Mouse (Mus musculus): Measurements from ENCODE around the gene Ddc. TPM values are rescaled to one million over a fixed set of nuclear protein-coding genes. Genes with fewer than 3 reads are reported as not detected.

Gene Ddc
- polyA plus RNA-seq, 1 experiment from 2014 or later: 18.4 TPM

DNA sequence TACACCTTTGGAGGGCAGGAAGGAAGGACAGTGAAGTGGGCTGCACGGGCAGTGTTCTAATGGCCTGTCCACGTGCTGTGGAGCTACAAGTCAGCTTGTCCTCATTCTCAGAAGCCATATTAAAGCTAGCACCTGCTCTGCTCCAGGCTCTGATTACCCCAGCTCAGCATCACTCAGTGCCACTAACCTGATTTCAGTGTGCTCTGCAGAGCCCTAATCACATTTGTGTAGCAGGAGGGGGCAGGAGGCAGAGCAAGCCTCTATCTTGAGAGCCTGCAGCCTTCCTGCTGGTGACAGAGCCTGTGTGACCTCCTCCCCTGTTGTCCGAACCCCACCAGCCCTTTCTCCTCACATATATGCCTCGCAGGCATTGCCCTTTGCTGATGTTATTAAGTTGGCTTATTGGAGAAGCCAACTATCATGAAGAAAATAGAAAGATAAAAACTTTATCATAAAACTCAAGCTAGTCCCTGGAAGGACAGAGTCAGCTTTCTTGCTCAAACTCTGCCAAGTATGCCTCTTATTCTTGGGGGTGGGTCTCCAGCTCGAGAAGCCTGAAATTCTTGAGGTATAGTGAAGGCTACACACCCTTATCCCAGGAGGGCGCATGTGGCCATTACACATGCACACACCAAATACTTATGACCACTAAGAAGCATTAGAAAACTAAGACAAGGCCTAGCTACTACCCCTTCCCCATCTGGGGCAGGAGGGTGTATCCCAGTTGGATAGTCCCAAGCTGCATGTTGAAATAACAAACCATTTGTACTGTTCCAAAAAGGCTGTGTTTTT is 47.3 kb downstream of the Ddc start:
- no peak overlapping the region for H3K4me3 ChIP-seq
- 53% methylated on average over 6 of the region's 6 CpGs for WGBS
- H3K27ac ChIP-seq: peak overlapping the region; percentile 75
- H3K27me3 ChIP-seq: no peaks in the 10 kb centered on the region
- no peak overlapping the region for H3K9ac ChIP-seq
- H3K9me3 ChIP-seq: no peaks in the 10 kb centered on the region
- H3K4me1 ChIP-seq: peaks cover 43% of the 10 kb centered on the region
- ATAC-seq (ENCODE audit: low FRiP score, low read depth): no peak
- no peaks in the 10 kb centered on the region for H3K36me3 ChIP-seq
- no peak overlapping the region for H3K4me2 ChIP-seq (replicated peaks)

DNA sequence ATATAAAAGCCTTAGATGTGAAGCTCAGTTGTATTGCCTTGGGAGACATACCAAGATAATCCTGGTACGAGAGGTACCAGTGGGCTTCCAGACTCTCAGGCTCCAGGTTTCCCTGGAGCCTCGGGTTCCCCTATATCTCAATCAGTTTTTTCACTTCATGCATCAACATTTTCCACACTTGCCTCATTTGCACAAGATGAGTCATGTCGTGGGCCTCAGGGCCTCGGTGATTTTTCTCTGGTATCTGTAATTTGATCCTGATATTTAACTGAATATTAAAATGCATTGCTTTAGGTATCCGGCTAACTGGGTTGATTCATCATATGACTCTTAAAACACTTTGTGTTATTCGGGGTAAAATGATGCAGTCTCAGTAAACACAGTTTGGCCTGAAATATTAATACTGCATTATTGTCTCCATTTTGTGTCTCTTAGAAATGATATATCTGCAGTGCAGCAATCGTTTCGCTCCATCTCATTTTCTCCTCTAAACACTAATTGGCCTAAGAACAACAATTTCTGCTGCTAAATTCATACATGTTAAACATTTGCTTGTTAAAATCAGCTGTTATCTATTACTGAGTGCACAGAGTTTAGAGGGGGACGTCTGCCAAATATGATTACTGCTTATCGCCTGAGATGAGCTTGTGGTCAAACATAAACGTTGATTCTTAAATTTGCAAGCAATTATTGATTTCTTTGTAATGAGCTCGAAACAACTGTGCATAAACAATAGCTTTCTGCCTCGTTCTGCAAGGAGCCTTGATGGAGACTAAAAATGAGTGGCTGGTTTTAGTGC is 48.2 kb downstream of the Ddc start:
- H3K9ac ChIP-seq: no peak overlapping the region
- whole genome bisulfite sequencing: 65% methylated on average over 13 of the region's 13 CpGs
- H3K4me2 ChIP-seq (replicated peaks): no peak overlapping the region
- H3K36me3 ChIP-seq: no peaks in the 10 kb centered on the region
- H3K4me1 ChIP-seq: peaks cover 39% of the 10 kb centered on the region
- H3K4me3 ChIP-seq: no peak overlapping the region
- H3K27me3 ChIP-seq: no peaks in the 10 kb centered on the region
- peak overlapping the region; percentile 75; the same call in 1 of the 2 replicates for H3K27ac ChIP-seq
- no peaks in the 10 kb centered on the region for H3K9me3 ChIP-seq
- no peak for ATAC-seq (ENCODE audit: low FRiP score, low read depth)

GRCm38 (mm10) chr11:11848467-11848866 is 49.5 kb downstream of the Ddc start:
- H3K4me2 ChIP-seq (replicated peaks): no peak overlapping the region
- no peak overlapping the region for H3K4me3 ChIP-seq
- no peak for ATAC-seq (ENCODE audit: low FRiP score, low read depth)
- WGBS: 92% methylated on average over 4 of the region's 4 CpGs
- no peaks in the 10 kb centered on the region for H3K36me3 ChIP-seq
- H3K4me1 ChIP-seq: peaks cover 39% of the 10 kb centered on the region
- H3K27me3 ChIP-seq: no peaks in the 10 kb centered on the region
- H3K27ac ChIP-seq: no peak overlapping the region; the same call in 1 of the 2 replicates
- no peak overlapping the region for H3K9ac ChIP-seq
- no peaks in the 10 kb centered on the region for H3K9me3 ChIP-seq

GRCm38 (mm10) chr11:11845044-11845443 is 52.9 kb downstream of the Ddc start:
- no peak; the same call in 1 of the 2 replicates for ATAC-seq (ENCODE audit: low FRiP score, low read depth)
- H3K27me3 ChIP-seq: no peaks in the 10 kb centered on the region
- no peaks in the 10 kb centered on the region for H3K9me3 ChIP-seq
- no peak overlapping the region for H3K9ac ChIP-seq
- peaks cover 20% of the 10 kb centered on the region for H3K4me1 ChIP-seq
- no peak overlapping the region for H3K4me3 ChIP-seq
- H3K36me3 ChIP-seq: no peaks in the 10 kb centered on the region
- 69% methylated on average over 8 of the region's 8 CpGs for WGBS
- H3K27ac ChIP-seq: peak overlapping the region; percentile 79
- H3K4me2 ChIP-seq (replicated peaks): no peak overlapping the region

- Histone ChIP-seq H3K9me3 (no peaks in the 10 kb centered on the region), H3K9ac (peak overlapping the region; percentile 51; the same call in 1 of the 2 replicates), H3K36me3 (no peaks in the 10 kb centered on the region), H3K27ac (peak overlapping the region; percentile 79), H3K4me2 (replicated peaks) (no peak overlapping the region), H3K27me3 (no peaks in the 10 kb centered on the region), H3K4me1 (peaks cover 15% of the 10 kb centered on the region), H3K4me3 (no peak overlapping the region)
- WGBS: 38% methylated on average over 13 of the region's 13 CpGs
- peak; percentile 94 for ATAC-seq (ENCODE audit: low FRiP score, low read depth)
Observed at GRCm38 (mm10) chr11:11844367-11844971, 53.5 kb downstream of the Ddc start.

DNA sequence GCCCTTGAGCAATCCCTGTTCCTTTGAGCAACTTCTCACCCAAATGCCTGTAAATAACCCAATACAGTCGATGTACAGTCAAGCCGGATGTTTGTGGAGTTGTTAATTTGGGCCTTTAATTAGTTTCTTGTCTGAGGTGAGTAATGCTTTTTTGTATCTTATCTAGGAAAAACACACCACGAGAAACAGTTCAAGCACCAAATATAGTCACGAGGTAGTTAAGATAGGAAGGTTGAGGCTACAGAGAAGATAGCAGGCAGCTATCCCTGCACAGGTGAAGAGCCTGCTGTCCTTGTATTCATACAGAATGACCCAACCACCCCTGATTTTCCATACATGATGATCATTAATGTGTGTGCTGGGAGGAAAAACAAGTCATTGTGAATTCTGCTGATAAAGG is 56.4 kb downstream of the Ddc start:
- Histone ChIP-seq H3K4me1 (peaks cover 39% of the 10 kb centered on the region), H3K4me3 (no peak overlapping the region), H3K27me3 (no peaks in the 10 kb centered on the region), H3K9me3 (no peaks in the 10 kb centered on the region), H3K4me2 (replicated peaks) (no peak overlapping the region), H3K9ac (no peak overlapping the region), H3K27ac (no peak overlapping the region), H3K36me3 (no peaks in the 10 kb centered on the region)
- 65% methylated on average over 4 of the region's 4 CpGs for WGBS
- ATAC-seq (ENCODE audit: low FRiP score, low read depth): no peak

DNA sequence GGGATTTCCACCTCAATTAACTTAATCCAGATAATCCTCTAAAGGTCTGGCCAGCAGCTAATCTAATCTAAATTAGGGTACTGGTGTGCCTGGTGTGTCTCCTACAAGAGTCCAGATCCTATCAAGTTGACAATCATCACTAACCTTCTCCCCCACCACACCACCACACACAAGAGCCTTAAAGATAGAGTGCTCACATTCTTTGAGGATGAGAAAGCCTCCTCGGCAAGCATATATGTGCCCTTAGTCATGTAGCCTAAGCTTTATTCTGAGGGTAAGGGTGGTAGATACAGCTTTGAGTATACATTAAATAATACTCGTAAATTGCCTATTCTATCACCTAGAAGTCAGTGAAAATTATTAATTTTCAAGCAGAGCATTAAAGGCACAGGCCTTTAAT is 57.2 kb downstream of the Ddc start:
- H3K9ac ChIP-seq: no peak overlapping the region
- H3K27ac ChIP-seq: no peak overlapping the region
- H3K4me3 ChIP-seq: no peak overlapping the region
- no peak overlapping the region for H3K4me2 ChIP-seq (replicated peaks)
- H3K4me1 ChIP-seq: peaks cover 48% of the 10 kb centered on the region
- no peaks in the 10 kb centered on the region for H3K36me3 ChIP-seq
- WGBS: 55% methylated on average over 2 of the region's 2 CpGs
- H3K27me3 ChIP-seq: no peaks in the 10 kb centered on the region
- no peaks in the 10 kb centered on the region for H3K9me3 ChIP-seq
- ATAC-seq (ENCODE audit: low FRiP score, low read depth): no peak

DNA sequence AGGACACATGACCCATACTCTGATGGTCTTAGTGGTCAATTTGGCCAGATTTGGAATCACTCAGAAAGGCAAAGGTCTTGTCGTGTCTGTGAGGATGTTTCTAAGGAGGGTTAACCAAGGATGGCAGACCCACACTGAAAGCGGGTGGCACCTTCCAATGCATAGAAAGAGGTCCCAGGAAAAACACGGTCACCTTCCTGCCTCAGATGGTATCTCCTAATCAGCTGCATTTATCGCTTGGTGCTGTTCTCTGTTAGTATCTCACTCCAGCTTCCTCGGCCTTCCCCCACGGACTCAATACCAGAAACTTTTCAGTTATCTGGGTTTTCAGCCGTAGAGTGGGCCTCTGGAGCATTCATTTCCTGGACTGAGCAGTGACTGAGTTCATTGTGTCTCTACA is 58.1 kb downstream of the Ddc start:
- Histone ChIP-seq H3K27me3 (no peaks in the 10 kb centered on the region), H3K9ac (no peak overlapping the region), H3K4me1 (peaks cover 49% of the 10 kb centered on the region), H3K36me3 (no peaks in the 10 kb centered on the region), H3K4me2 (replicated peaks) (no peak overlapping the region), H3K27ac (no peak overlapping the region), H3K4me3 (no peak overlapping the region), H3K9me3 (no peaks in the 10 kb centered on the region)
- 82% methylated on average over 7 of the region's 7 CpGs for WGBS
- ATAC-seq (ENCODE audit: low FRiP score, low read depth): no peak

- Histone ChIP-seq H3K4me2 (replicated peaks) (no peak overlapping the region; the same call in 1 of the 2 replicates), H3K4me3 (no peak overlapping the region), H3K9me3 (no peaks in the 10 kb centered on the region), H3K27ac (peak overlapping the region; percentile 83; the same call in 1 of the 2 replicates), H3K27me3 (no peaks in the 10 kb centered on the region), H3K4me1 (peaks cover 50% of the 10 kb centered on the region), H3K9ac (no peak overlapping the region), H3K36me3 (no peaks in the 10 kb centered on the region)
- WGBS: 61% methylated on average over 5 of the region's 5 CpGs
- ATAC-seq (ENCODE audit: low FRiP score, low read depth): no peak
Observed at GRCm38 (mm10) chr11:11837384-11837783, 60.6 kb downstream of the Ddc start.

DNA sequence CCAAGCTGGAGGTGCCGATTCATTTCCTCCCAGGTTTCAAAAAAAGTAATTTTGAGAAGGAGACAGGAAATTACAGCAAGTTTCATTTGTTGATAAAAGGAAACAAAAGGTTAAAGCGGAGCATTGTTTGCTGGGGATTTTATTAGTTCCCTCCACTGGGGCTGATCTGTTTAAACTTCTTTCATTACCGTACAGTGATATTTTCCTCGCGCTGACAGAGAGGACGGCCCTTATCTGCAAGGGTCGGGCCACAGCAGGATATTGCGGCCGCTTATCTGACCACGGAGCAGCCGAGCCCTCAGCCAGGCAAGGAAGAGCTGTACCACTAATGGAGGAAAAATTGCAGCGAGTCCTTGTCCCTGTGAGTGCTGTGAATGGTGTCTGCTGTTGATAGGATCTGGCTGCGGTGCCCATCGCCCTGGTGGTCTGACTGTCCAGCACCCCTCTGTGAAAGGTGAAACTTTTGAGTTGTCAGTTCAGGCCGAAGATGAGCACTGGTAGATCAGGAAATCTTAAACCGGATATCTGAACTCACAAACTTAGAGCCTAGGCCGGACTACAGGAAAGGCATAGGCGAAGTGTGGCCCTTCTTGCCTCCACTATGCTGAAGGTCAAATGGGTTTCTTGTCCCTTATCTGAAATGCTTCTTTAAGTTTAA is 61.1 kb downstream of the Ddc start:
- 43% methylated on average over 18 of the region's 18 CpGs for WGBS
- H3K4me3 ChIP-seq: no peak overlapping the region
- H3K4me2 ChIP-seq (replicated peaks): peak overlapping the region; percentile 45
- 0 out of 2 replicates have a peak, but pooled peaks have one; percentile 14 for ATAC-seq (ENCODE audit: low FRiP score, low read depth)
- H3K4me1 ChIP-seq: peaks cover 56% of the 10 kb centered on the region
- H3K9ac ChIP-seq: peak overlapping the region; percentile 31; the same call in 1 of the 2 replicates
- H3K36me3 ChIP-seq: no peaks in the 10 kb centered on the region
- peak overlapping the region; percentile 83 for H3K27ac ChIP-seq
- H3K27me3 ChIP-seq: no peaks in the 10 kb centered on the region
- no peaks in the 10 kb centered on the region for H3K9me3 ChIP-seq

DNA sequence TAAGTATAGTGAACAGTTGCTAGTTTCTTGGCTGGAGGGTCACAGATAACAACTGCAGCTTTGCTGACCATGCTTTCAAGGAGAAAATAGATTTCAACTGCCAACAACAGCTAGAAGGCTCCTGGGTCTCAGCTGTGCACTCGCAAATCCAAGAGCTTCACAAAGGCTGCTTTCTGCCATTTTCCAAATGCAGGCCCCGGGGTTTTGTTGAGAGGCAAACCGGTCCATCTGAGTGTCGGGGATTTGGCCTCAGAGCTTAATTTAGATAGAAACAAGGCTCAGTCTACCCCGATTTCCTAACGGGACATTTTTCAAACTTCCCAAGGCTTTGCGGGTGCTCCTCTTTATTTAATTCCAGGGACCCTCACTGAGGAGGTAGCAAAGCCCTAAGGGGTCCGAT is 61.7 kb downstream of the Ddc start:
- Histone ChIP-seq H3K27me3 (no peaks in the 10 kb centered on the region), H3K4me2 (replicated peaks) (peak overlapping the region; percentile 45; the same call in 1 of the 2 replicates), H3K9me3 (no peaks in the 10 kb centered on the region), H3K9ac (peak overlapping the region; percentile 10; the same call in 1 of the 2 replicates), H3K4me3 (no peak overlapping the region), H3K27ac (peak overlapping the region; percentile 83), H3K36me3 (no peaks in the 10 kb centered on the region), H3K4me1 (peaks cover 60% of the 10 kb centered on the region)
- 47% methylated on average over 8 of the region's 8 CpGs for WGBS
- ATAC-seq (ENCODE audit: low FRiP score, low read depth): no peak
